Mouse (Mus musculus) splenic B cell, adult 2 months (primary cell): ENCODE data around the gene Rpl11.
"Not testable (repeated sequence)": the region's sequence is repeated elsewhere in the genome, so short reads cannot be mapped to it uniquely, and the experiment has no call there.

Experiments used
- DNase-seq: peaks from one replicate; pipeline ENCODE4 v3.0.0-alpha.2; 2011; ENCODE audit warnings: low read depth, low spot score
- H3K27me3 ChIP-seq: 2 replicates; pipeline ENCODE4 v1.6.1; 2012; ENCODE audit warnings: mild to moderate bottlenecking, low read length, moderate library complexity, mixed read lengths; ENCODE audit not compliant: control insufficient read depth, poor library complexity, insufficient read depth, severe bottlenecking
- H3K36me3 ChIP-seq: 2 replicates; pipeline ENCODE4 v1.6.1; 2012; ENCODE audit warnings: mild to moderate bottlenecking, low read length, moderate library complexity, mixed read lengths; ENCODE audit not compliant: control insufficient read depth, poor library complexity, insufficient read depth, severe bottlenecking

Gene Rpl11

GRCm38 (mm10) chr4:135986943-135987710 lies 66.1 kb downstream of the Rpl11 start, which contains the start of gene Pithd1:
TSS of gene Pithd1 (minus strand) at chr4:135987264.
- peak; percentile 97 for DNase-seq
- H3K27me3 ChIP-seq: no peaks in the 10 kb centered on the region

GRCm38 (mm10) chr4:135986301-135986942 lies 66.8 kb downstream of the Rpl11 start:
- no peak for DNase-seq
- Histone ChIP-seq H3K36me3 (peaks cover 7% of the 10 kb centered on the region; the same call in 1 of the 2 replicates), H3K27me3 (no peaks in the 10 kb centered on the region)

More at GRCm38 (mm10) chr4:135986943-135987710, 66.1 kb downstream of the Rpl11 start, which contains the start of gene Pithd1:
- H3K36me3 ChIP-seq: peaks cover 7% of the 10 kb centered on the region; the same call in 1 of the 2 replicates

- peaks cover 7% of the 10 kb centered on the region; the same call in 1 of the 2 replicates for H3K36me3 ChIP-seq
- no peak for DNase-seq
- no peaks in the 10 kb centered on the region for H3K27me3 ChIP-seq
Observed at GRCm38 (mm10) chr4:135985769-135986168, 67.5 kb downstream of the Rpl11 start.

- peaks cover 7% of the 10 kb centered on the region; the same call in 1 of the 2 replicates for H3K36me3 ChIP-seq
- H3K27me3 ChIP-seq: no peaks in the 10 kb centered on the region
- no peak for DNase-seq
Observed at GRCm38 (mm10) chr4:135985193-135985592, 68.0 kb downstream of the Rpl11 start.

- DNase-seq: no peak
- Histone ChIP-seq H3K27me3 (no peaks in the 10 kb centered on the region), H3K36me3 (peaks cover 7% of the 10 kb centered on the region; the same call in 1 of the 2 replicates)
Observed at GRCm38 (mm10) chr4:135984556-135984955, 68.7 kb downstream of the Rpl11 start.

- peak; percentile 50 for DNase-seq
- no peaks in the 10 kb centered on the region for H3K27me3 ChIP-seq
Observed at GRCm38 (mm10) chr4:135981524-135982063, 71.6 kb downstream of the Rpl11 start.

GRCm38 (mm10) chr4:135980223-135980622 lies 73.0 kb downstream of the Rpl11 start:
- not testable (repeated sequence) for DNase-seq, H3K27me3 ChIP-seq
- H3K36me3 ChIP-seq: peaks cover 12% of the 10 kb centered on the region

More at GRCm38 (mm10) chr4:135981524-135982063, 71.6 kb downstream of the Rpl11 start:
- peaks cover 10% of the 10 kb centered on the region; the same call in 1 of the 2 replicates for H3K36me3 ChIP-seq
